Mouse (Mus musculus) lung, postnatal 0 days (tissue): ENCODE data around the gene AW549877. TPM values are rescaled to one million over a fixed set of nuclear protein-coding genes. Genes with fewer than 3 reads are reported as not detected.

Experiments used
- ATAC-seq: fragments of 200-750 bp; cut with Nextera tagmentation; 2 replicates; pipeline ENCODE4 v1.8.0; 2017; ENCODE audit warnings: moderate library complexity
- DNase-seq: peaks from one replicate; pipeline ENCODE4 v3.0.0-alpha.2; 2016; ENCODE audit warnings: low spot score
- H3K27ac ChIP-seq: fragments of 300-500 bp; sonication (generic); 2 replicates; pipeline ENCODE4 v1.5.1; 2014; ENCODE audit warnings: antibody characterized with exemption, mild to moderate bottlenecking, low read length, mixed read lengths
- H3K27me3 ChIP-seq: fragments of 300-500 bp; sonication (generic); replicated peaks from 2 replicates; pipeline ENCODE4 v1.6.1; 2014; ENCODE audit warnings: low read length, mixed read lengths; ENCODE audit not compliant: insufficient read depth
- H3K36me3 ChIP-seq: fragments of 300-500 bp; sonication (generic); 2 replicates; pipeline ENCODE4 v1.6.1; 2014; ENCODE audit warnings: low read length, mixed read lengths; ENCODE audit not compliant: insufficient read depth
- H3K4me1 ChIP-seq: fragments of 300-500 bp; sonication (generic); 2 replicates; pipeline ENCODE4 v1.6.1; 2014; ENCODE audit warnings: antibody characterized with exemption, low read depth, low read length, mixed read lengths; ENCODE audit not compliant: insufficient read depth
- H3K4me2 ChIP-seq: fragments of 300-500 bp; sonication (generic); replicated peaks from 2 replicates; pipeline ENCODE4 v1.6.1; 2014; ENCODE audit warnings: low read depth, mild to moderate bottlenecking, low read length, moderate library complexity, mixed read lengths
- H3K4me3 ChIP-seq: fragments of 300-500 bp; sonication (generic); 2 replicates; pipeline ENCODE4 v1.5.1; 2014; ENCODE audit warnings: low read depth, low read length
- H3K9ac ChIP-seq: fragments of 300-500 bp; sonication (generic); replicated peaks from 2 replicates; pipeline ENCODE4 v1.6.1; 2014; ENCODE audit warnings: low read depth, mild to moderate bottlenecking
- H3K9me3 ChIP-seq: fragments of 300-500 bp; sonication (generic); 2 replicates; pipeline ENCODE4 v1.6.1; 2016; ENCODE audit warnings: low read length, mixed read lengths
- CTCF ChIP-seq: IDR thresholded peaks from 2 replicates; pipeline ENCODE4 v1.5.1; 2016; ENCODE audit warnings: antibody characterized with exemption, mild to moderate bottlenecking
- EP300 ChIP-seq: IDR thresholded peaks from 2 replicates; pipeline ENCODE4 v1.6.1; 2016; ENCODE audit warnings: antibody characterized with exemption, mild to moderate bottlenecking, control low read depth
- WGBS: fragments of 180-500 bp; shearing (Covaris S2); extraction: QIAGEN DNeasy Blood & Tissue Kit; methylation state at CpG from one replicate; pipeline ENCODE4 v1.1.7; 2014; 5-methylcytosine and 5-hydroxymethylcytosine counted together
- polyA plus RNA-seq: library from polyadenylated mRNA; unstranded; fragments of >200 nt; fragmentation: Nextera tagmentation; extraction: Ambion mirVana; gene quantifications from 2 replicates; pipeline ENCODE4 v1.2.1, GENCODE M21; 2015

The AW549877 gene
- 21.7 and 23.4 TPM in 2 replicates for polyA plus RNA-seq

- peak; percentile 98 for ATAC-seq
- H3K4me1 ChIP-seq = no peaks in the 10 kb centered on the region
These were observed at the start of gene AW549877 for GRCm38 (mm10) chr15:3995448-3996266. Gene AW549877 (minus strand): TSS chr15:3995744.

DNA sequence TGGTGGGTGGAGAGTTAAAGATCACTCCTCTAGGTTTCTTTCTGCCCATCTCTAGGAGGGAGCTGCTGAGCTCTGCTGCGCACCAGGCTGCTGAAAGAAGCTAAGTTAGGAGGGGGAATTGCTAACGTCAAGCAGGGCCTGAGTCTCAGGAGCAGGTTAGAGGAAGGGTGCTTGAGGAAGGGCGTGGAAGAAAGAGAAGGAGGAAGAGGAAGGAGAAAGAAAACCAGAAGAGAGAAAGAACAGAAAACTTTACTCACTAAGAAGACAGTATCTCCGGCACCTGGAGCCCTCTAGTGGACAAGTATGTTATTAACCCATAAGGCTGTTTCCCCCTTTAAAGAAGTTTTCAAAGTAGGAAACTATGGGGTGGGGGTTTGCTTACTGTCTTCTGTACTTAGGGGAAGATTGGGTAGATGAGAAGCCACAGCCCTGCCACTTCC is 47.5 kb upstream of the AW549877 start:
- peak; percentile 32; the same call in 1 of the 2 replicates for ATAC-seq
- peaks cover 6% of the 10 kb centered on the region; the same call in 1 of the 2 replicates for H3K36me3 ChIP-seq
- WGBS = 21% methylated on average over 4 of the region's 4 CpGs
- peak; percentile 74 for TF ChIP-seq CTCF
- TF ChIP-seq EP300 = no peak
- H3K27me3 ChIP-seq = no peaks in the 10 kb centered on the region
- no peak overlapping the region for H3K4me3 ChIP-seq
- H3K9ac ChIP-seq = no peak overlapping the region
- peak; percentile 50 for DNase-seq
- H3K4me1 ChIP-seq = no peaks in the 10 kb centered on the region
- H3K9me3 ChIP-seq = no peaks in the 10 kb centered on the region
- no peak overlapping the region for H3K27ac ChIP-seq
- 0 out of 2 replicates have a peak overlapping the region, but pooled peaks have one; percentile 27 for H3K4me2 ChIP-seq

More at GRCm38 (mm10) chr15:3995448-3996266, at the start of gene AW549877:
- TF ChIP-seq EP300 (peak; percentile 58), CTCF (peak; percentile 13; the same call in 1 of the 2 replicates)
- Histone ChIP-seq H3K36me3 (peaks cover 12% of the 10 kb centered on the region; the same call in 1 of the 2 replicates), H3K4me2 (peak within 1 kb of the TSS; percentile 69), H3K9ac (peak within 1 kb of the TSS; percentile 76), H3K4me3 (peak within 1 kb of the TSS; percentile 76), H3K27ac (peak within 1 kb of the TSS; percentile 97), H3K27me3 (no peaks in the 10 kb centered on the region), H3K9me3 (no peaks in the 10 kb centered on the region)
- under 1% methylated on average over 57 of the region's 61 CpGs for WGBS
- peak; percentile 100 for DNase-seq

DNA sequence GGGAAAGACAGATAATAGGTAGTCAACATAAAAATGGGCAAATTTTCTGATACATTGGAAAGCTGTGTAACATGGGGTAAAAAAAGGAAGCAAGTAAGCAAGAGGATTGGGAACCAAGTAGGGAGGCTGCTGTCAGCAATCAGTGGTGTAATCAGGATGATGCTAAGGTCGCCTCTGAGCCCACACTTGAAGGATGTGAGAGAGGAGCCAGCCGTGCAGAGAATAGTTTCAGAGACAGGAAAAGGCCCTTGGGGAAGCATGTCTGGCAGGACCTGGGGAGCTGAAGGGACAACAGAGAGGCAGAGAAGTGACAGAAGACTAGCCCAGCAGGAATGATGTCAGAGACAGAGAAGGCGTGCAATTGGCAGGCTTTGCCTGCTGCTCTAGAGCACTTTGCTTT is 46.9 kb upstream of the AW549877 start:
- H3K4me3 ChIP-seq = no peak overlapping the region
- TF ChIP-seq EP300 (no peak), CTCF (no peak)
- H3K4me1 ChIP-seq = no peaks in the 10 kb centered on the region
- no peaks in the 10 kb centered on the region for H3K9me3 ChIP-seq
- WGBS = 56% methylated on average over 3 of the region's 3 CpGs
- no peaks in the 10 kb centered on the region for H3K27me3 ChIP-seq
- H3K4me2 ChIP-seq = no peak overlapping the region
- ATAC-seq = no peak
- no peak overlapping the region for H3K27ac ChIP-seq
- no peak overlapping the region for H3K9ac ChIP-seq
- H3K36me3 ChIP-seq = peaks cover 6% of the 10 kb centered on the region; the same call in 1 of the 2 replicates
- no peak for DNase-seq

- Histone ChIP-seq H3K9ac (no peak overlapping the region), H3K27me3 (no peaks in the 10 kb centered on the region), H3K9me3 (no peaks in the 10 kb centered on the region), H3K4me1 (no peaks in the 10 kb centered on the region), H3K4me3 (no peak overlapping the region), H3K27ac (no peak overlapping the region), H3K4me2 (no peak overlapping the region), H3K36me3 (0 out of 2 replicates have a peak, but pooled peaks cover 3% of the 10 kb centered on the region)
- TF ChIP-seq EP300 (no peak), CTCF (no peak)
- 65% methylated on average over 3 of the region's 3 CpGs for WGBS
- DNase-seq (no peak), ATAC-seq (no peak)
These were observed 37.8 kb upstream of the AW549877 start for GRCm38 (mm10) chr15:4033168-4034004.

DNA sequence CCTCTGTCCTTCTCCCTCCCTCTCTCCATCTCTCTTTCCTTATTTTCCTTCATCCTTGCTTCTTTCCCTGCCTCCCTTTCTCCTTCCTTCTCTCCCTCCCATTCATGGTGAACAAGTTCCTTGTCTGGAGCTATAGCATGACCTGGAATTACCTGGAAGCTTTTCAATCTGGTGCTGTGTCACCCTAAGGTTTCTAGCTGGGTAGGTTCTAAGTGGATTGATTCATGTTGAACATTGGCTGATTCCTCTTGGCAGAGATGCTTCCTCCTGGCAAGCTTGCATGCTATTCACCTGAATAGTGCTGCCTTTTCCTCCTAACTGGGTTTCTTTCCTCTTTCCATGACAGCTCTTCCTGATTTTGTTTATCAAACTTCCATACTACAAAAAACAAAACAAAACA is 33.4 kb upstream of the AW549877 start:
- ATAC-seq (no peak), DNase-seq (no peak)
- Histone ChIP-seq H3K4me1 (peaks cover 21% of the 10 kb centered on the region; the same call in 1 of the 2 replicates), H3K4me3 (no peak overlapping the region), H3K9me3 (no peaks in the 10 kb centered on the region), H3K27me3 (no peaks in the 10 kb centered on the region), H3K4me2 (no peak overlapping the region), H3K36me3 (no peaks in the 10 kb centered on the region), H3K27ac (no peak overlapping the region), H3K9ac (no peak overlapping the region)
- TF ChIP-seq EP300 = no peak
- no peak for TF ChIP-seq CTCF

GRCm38 (mm10) chr15:4028411-4028700 is 32.8 kb upstream of the AW549877 start:
- no peak for ATAC-seq
- TF ChIP-seq EP300 = no peak
- TF ChIP-seq CTCF = no peak
- Histone ChIP-seq H3K36me3 (no peaks in the 10 kb centered on the region), H3K4me2 (no peak overlapping the region), H3K27ac (no peak overlapping the region), H3K4me1 (peaks cover 21% of the 10 kb centered on the region; the same call in 1 of the 2 replicates), H3K9ac (no peak overlapping the region), H3K9me3 (no peaks in the 10 kb centered on the region), H3K27me3 (no peaks in the 10 kb centered on the region), H3K4me3 (no peak overlapping the region)
- DNase-seq = no peak
- 80% methylated on average over 6 of the region's 6 CpGs for WGBS
